Mouse (Mus musculus) MEL (cell line): Measurements from ENCODE around the gene Aspscr1. TPM values are rescaled to one million over a fixed set of nuclear protein-coding genes. Genes with fewer than 3 reads are reported as not detected.

Experiments used
- DNase-seq: peaks from one replicate; pipeline ENCODE4 v3.0.0; 2011; ENCODE audit warnings: low read depth, low spot score
- H3K27ac ChIP-seq: 2 replicates; pipeline ENCODE4 v1.5.1; 2012; ENCODE audit warnings: low read depth, mild to moderate bottlenecking, control low read depth, low read length, moderate library complexity; ENCODE audit not compliant: control insufficient read depth
- H3K27me3 ChIP-seq, 2 experiments: fragments of 150-350 bp in 1 of 2; sonication (generic) in 1 of 2; 2 replicates each; pipeline ENCODE4 v1.6.1; 2012; ENCODE audit warnings: low read length in 2 of 2, mild to moderate bottlenecking in 2 of 2, improper control_type of control experiment in 1 of 2, moderate library complexity in 1 of 2; ENCODE audit not compliant: insufficient read depth in 2 of 2, control insufficient read depth in 1 of 2
- H3K36me3 ChIP-seq, 2 experiments: 2 replicates each; pipeline ENCODE4 v1.6.1; 2012 to 2014; ENCODE audit warnings: low read length in 2 of 2, improper control_type of control experiment in 1 of 2, inconsistent platforms in 1 of 2, mild to moderate bottlenecking in 1 of 2; ENCODE audit not compliant: insufficient read depth in 2 of 2, control insufficient read depth in 1 of 2
- H3K4me1 ChIP-seq, 2 experiments: fragments of 150-350 bp in 1 of 2; sonication (generic) in 1 of 2; 2 replicates each; pipeline ENCODE4 v1.6.1; 2012; ENCODE audit warnings: low read length in 2 of 2, improper control_type of control experiment in 1 of 2, mild to moderate bottlenecking in 1 of 2; ENCODE audit not compliant: insufficient read depth in 2 of 2, control insufficient read depth in 1 of 2
- H3K4me3 ChIP-seq, 2 experiments: fragments of 150-350 bp in 1 of 2; sonication (generic) in 1 of 2; 2 replicates each; pipeline ENCODE4 v1.5.1; 2012; ENCODE audit warnings: low read depth in 2 of 2, low read length in 2 of 2, mild to moderate bottlenecking in 2 of 2, moderate library complexity in 2 of 2, control low read depth in 1 of 2, improper control_type of control experiment in 1 of 2; ENCODE audit not compliant: control insufficient read depth in 1 of 2, insufficient read depth in 1 of 2
- H3K79me2 ChIP-seq: 2 replicates; pipeline ENCODE4 v1.6.1; 2012; ENCODE audit warnings: mild to moderate bottlenecking, low read length, moderate library complexity; ENCODE audit not compliant: control insufficient read depth, poor library complexity, insufficient read depth
- H3K9ac ChIP-seq: 2 replicates; pipeline ENCODE4 v1.6.1; 2012; ENCODE audit warnings: low read depth, mild to moderate bottlenecking, control low read depth, low read length, moderate library complexity; ENCODE audit not compliant: control insufficient read depth, poor library complexity, severe bottlenecking
- H3K9me3 ChIP-seq: fragments of 150-350 bp; sonication (generic); replicated peaks from 2 replicates; pipeline ENCODE4 v1.6.1; 2012; ENCODE audit warnings: mild to moderate bottlenecking, low read length, improper control_type of control experiment, moderate library complexity; ENCODE audit not compliant: insufficient read depth
- BHLHE40 ChIP-seq: IDR thresholded peaks from 2 replicates; pipeline ENCODE4 v1.6.1; 2012; ENCODE audit warnings: low read depth, mild to moderate bottlenecking, inconsistent platforms, low read length, improper control_type of control experiment, borderline replicate concordance
- CTCF ChIP-seq, 3 experiments: IDR thresholded peaks in 2 of 3; conservative IDR thresholded peaks in 1 of 3; 2 replicates each; pipeline ENCODE4 v1.5.1; 2011 to 2012; ENCODE audit warnings: low read length in 3 of 3, low read depth in 2 of 3, mild to moderate bottlenecking in 2 of 3, improper control_type of control experiment in 1 of 3, inconsistent platforms in 1 of 3, mixed read lengths in 1 of 3, moderate library complexity in 1 of 3; ENCODE audit not compliant: control insufficient read depth in 1 of 3, insufficient read depth in 1 of 3, poor library complexity in 1 of 3, severe bottlenecking in 1 of 3
- GATA1 ChIP-seq: IDR thresholded peaks from 2 replicates; pipeline ENCODE4 v1.6.1; 2011; ENCODE audit warnings: low read depth, low read length, improper control_type of control experiment
- JUND ChIP-seq: IDR thresholded peaks from 2 replicates; pipeline ENCODE4 v1.6.1; 2011; ENCODE audit warnings: low read depth, mild to moderate bottlenecking, improper control_type of control experiment, low read length
- MAFK ChIP-seq: IDR thresholded peaks from 2 replicates; pipeline ENCODE4 v1.6.1; 2011; ENCODE audit warnings: low read depth, mild to moderate bottlenecking, low read length, improper control_type of control experiment, borderline replicate concordance
- MEF2A ChIP-seq: IDR thresholded peaks from 2 replicates; pipeline ENCODE4 v1.6.1; 2014; ENCODE audit warnings: low read depth, mild to moderate bottlenecking, inconsistent platforms, low read length, improper control_type of control experiment; ENCODE audit not compliant: poor library complexity, insufficient replicate concordance, severe bottlenecking; ENCODE audit errors: extremely low read depth
- MXI1 ChIP-seq: IDR thresholded peaks from 2 replicates; pipeline ENCODE4 v1.6.1; 2011; ENCODE audit warnings: mild to moderate bottlenecking, low read depth, low read length, improper control_type of control experiment
- MYB ChIP-seq: IDR thresholded peaks from 2 replicates; pipeline ENCODE4 v1.6.1; 2011; ENCODE audit warnings: mild to moderate bottlenecking, low read depth, low read length, improper control_type of control experiment
- MYC ChIP-seq: IDR thresholded peaks from 2 replicates; pipeline ENCODE4 v1.6.1; 2011; ENCODE audit warnings: low read depth, mild to moderate bottlenecking, low read length, improper control_type of control experiment, moderate library complexity
- NELFE ChIP-seq: IDR thresholded peaks from 2 replicates; pipeline ENCODE4 v1.6.1; 2011; ENCODE audit warnings: low read depth, low read length, improper control_type of control experiment
- POLR2A ChIP-seq, 2 experiments: IDR thresholded peaks; 2 replicates each; pipeline ENCODE4 v1.6.1; 2011 to 2012; ENCODE audit warnings: low read length in 2 of 2, mild to moderate bottlenecking in 2 of 2, control low read depth in 1 of 2, improper control_type of control experiment in 1 of 2, low read depth in 1 of 2, moderate library complexity in 1 of 2; ENCODE audit not compliant: control insufficient read depth in 1 of 2, insufficient read depth in 1 of 2, poor library complexity in 1 of 2
- POLR2AphosphoS5 ChIP-seq: IDR thresholded peaks from 2 replicates; pipeline ENCODE4 v1.6.1; 2012; ENCODE audit warnings: low read depth, borderline replicate concordance, mild to moderate bottlenecking, inconsistent platforms, low read length, moderate library complexity, mixed read lengths
- RAD21 ChIP-seq: IDR thresholded peaks from 2 replicates; pipeline ENCODE4 v1.6.1; 2011; ENCODE audit warnings: mild to moderate bottlenecking, low read depth, low read length, improper control_type of control experiment
- RCOR1 ChIP-seq: IDR thresholded peaks from 2 replicates; pipeline ENCODE4 v1.6.1; 2012; ENCODE audit warnings: low read depth, mild to moderate bottlenecking, inconsistent platforms, low read length, improper control_type of control experiment
- TAL1 ChIP-seq: IDR thresholded peaks from 2 replicates; pipeline ENCODE4 v1.6.1; 2012; ENCODE audit warnings: mild to moderate bottlenecking, inconsistent platforms, low read length, moderate library complexity, mixed read lengths
- TBP ChIP-seq: IDR thresholded peaks from 2 replicates; pipeline ENCODE4 v1.8.0; 2011; ENCODE audit warnings: low read depth, low read length, improper control_type of control experiment
- ZMIZ1 ChIP-seq: IDR thresholded peaks from 2 replicates; pipeline ENCODE4 v1.6.1; 2012; ENCODE audit warnings: low read depth, mild to moderate bottlenecking, inconsistent platforms, low read length, improper control_type of control experiment, moderate library complexity
- polyA plus RNA-seq, 2 experiments: library from polyadenylated mRNA; stranded (reverse) in 1 of 2; unstranded in 1 of 2; fragments of >175 nt in 1 of 2; fragments of >200 nt in 1 of 2; gene quantifications; 2 replicates each; pipeline versions ENCODE4 v1.2.1 to v1.2.4; 2012; ENCODE audit warnings: low replicate concordance in 2 of 2, low read depth in 1 of 2; ENCODE audit not compliant: insufficient read length in 2 of 2, insufficient read depth in 1 of 2, missing spikeins in 1 of 2
- total RNA-seq: library from RNA; depleted of rRNA; stranded (reverse); fragments of 300-350 nt; gene quantifications from 2 replicates; pipeline ENCODE4 v1.2.3, GENCODE M21; 2012; rRNA removed

The Aspscr1 gene
- total and polyA plus RNA-seq, 3 experiments: 36.2 to 72.5 TPM; not detected in 1

- H3K9ac ChIP-seq: no peak overlapping the region
- DNase-seq: no peak
- TF ChIP-seq POLR2AphosphoS5: no peak
- TF ChIP-seq MEF2A: no peak
- TF ChIP-seq MYB: no peak
- TF ChIP-seq RCOR1: no peak
- no peak for TF ChIP-seq MXI1
- no peak for TF ChIP-seq CTCF (IDR thresholded peaks at IDR 0.05 in 2 of 3, conservative IDR thresholded peaks at IDR 0.05 in 1 of 3; ENCODE audit: control insufficient read depth in 1 of 3, insufficient read depth in 1 of 3, low read depth in 2 of 3, low read length in 3 of 3, poor library complexity in 1 of 3, severe bottlenecking in 1 of 3)
- TF ChIP-seq TBP: no peak
- no peak for TF ChIP-seq MAFK
- TF ChIP-seq JUND: no peak
- no peak for TF ChIP-seq MYC
- TF ChIP-seq POLR2A (IDR thresholded peaks at IDR 0.05; ENCODE audit: control insufficient read depth in 1 of 2, insufficient read depth in 1 of 2, low read depth in 1 of 2, low read length in 2 of 2, poor library complexity in 1 of 2): no peak
- no peak for TF ChIP-seq TAL1
- no peak for TF ChIP-seq BHLHE40
- TF ChIP-seq RAD21: no peak
- TF ChIP-seq GATA1: no peak
- no peak for TF ChIP-seq ZMIZ1
- TF ChIP-seq NELFE: no peak
- H3K4me1 ChIP-seq: no peaks in the 10 kb centered on the region; a peak in 2 of 4 replicates
- 0 out of 4 replicates have a peak, but pooled peaks cover 0 to 4% of the 10 kb centered on the region in 2 experiments for H3K27me3 ChIP-seq
- no peak overlapping the region for H3K27ac ChIP-seq
- no peaks in the 10 kb centered on the region for H3K79me2 ChIP-seq
- no peak overlapping the region for H3K4me3 ChIP-seq
- H3K36me3 ChIP-seq: no peaks in the 10 kb centered on the region
- no peaks in the 10 kb centered on the region for H3K9me3 ChIP-seq
Measured at GRCm38 (mm10) chr11:120751606-120752005, 78.8 kb downstream of the Aspscr1 start.

Other genes starting within 250 kb of the Aspscr1 start
Only the 30 nearest of the 32 such genes appear.
- 0.35 and 0.46 TPM in 2 replicates for gene Pde6g, start 219.5 kb upstream of the Aspscr1 start, total RNA-seq
- gene Pde6g, start 219.5 kb upstream of the Aspscr1 start, polyA plus RNA-seq: under 1 TPM in 1 of 2 experiments, not detected in 1; 0.84 TPM
- 15.9 and 17.6 TPM in 2 replicates for gene Oxld1, start 214.9 kb upstream of the Aspscr1 start, total RNA-seq
- 10 to 100 TPM in 1 of 2 experiments, not detected in 1; 17.5 TPM for gene Oxld1, start 214.9 kb upstream of the Aspscr1 start, polyA plus RNA-seq
- gene Ccdc137, start 214.9 kb upstream of the Aspscr1 start, total RNA-seq: 66.1 and 104 TPM in 2 replicates
- 100 to 1,000 TPM in 1 of 2 experiments, not detected in 1; 116 TPM for gene Ccdc137, start 214.9 kb upstream of the Aspscr1 start, polyA plus RNA-seq
- 19.8 and 20.8 TPM in 2 replicates for gene Arl16, start 205.4 kb upstream of the Aspscr1 start, total RNA-seq
- 10 to 100 TPM in 1 of 2 experiments, not detected in 1; 20.0 TPM for gene Arl16, start 205.4 kb upstream of the Aspscr1 start, polyA plus RNA-seq
- gene Mrpl12, start 188.4 kb upstream of the Aspscr1 start, total RNA-seq: 401 and 457 TPM in 2 replicates
- 100 to 1,000 TPM; 374 to 461 TPM for gene Mrpl12, start 188.4 kb upstream of the Aspscr1 start, polyA plus RNA-seq
- gene Slc25a10, start 181.1 kb upstream of the Aspscr1 start, total RNA-seq: 40.4 and 52.0 TPM in 2 replicates
- 10 to 100 TPM in 1 of 2 experiments, not detected in 1; 53.6 TPM for gene Slc25a10, start 181.1 kb upstream of the Aspscr1 start, polyA plus RNA-seq
- gene Gcgr, start 142.3 kb upstream of the Aspscr1 start, total RNA-seq: not detected in 2 replicates
- gene Gcgr, start 142.3 kb upstream of the Aspscr1 start, polyA plus RNA-seq: not detected
- gene Mcrip1, start 123.2 kb upstream of the Aspscr1 start, total RNA-seq: 27.2 and 36.6 TPM in 2 replicates
- 10 to 100 TPM in 1 of 2 experiments, not detected in 1; 83.5 TPM for gene Mcrip1, start 123.2 kb upstream of the Aspscr1 start, polyA plus RNA-seq
- gene Ppp1r27, start 121.8 kb upstream of the Aspscr1 start, total RNA-seq: not detected in 2 replicates
- not detected for gene Ppp1r27, start 121.8 kb upstream of the Aspscr1 start, polyA plus RNA-seq
- 625 and 639 TPM in 2 replicates for gene P4hb, start 99.7 kb upstream of the Aspscr1 start, total RNA-seq
- gene P4hb, start 99.7 kb upstream of the Aspscr1 start, polyA plus RNA-seq: 1,000 to 10,000 TPM in 1 of 2 experiments, 100 to 1,000 TPM in 1; 563 to 1,152 TPM
- gene Arhgdia, start 91.3 kb upstream of the Aspscr1 start, total RNA-seq: 364 and 367 TPM in 2 replicates
- gene Arhgdia, start 91.3 kb upstream of the Aspscr1 start, polyA plus RNA-seq: 100 to 1,000 TPM; 601 to 821 TPM
- 1,072 and 1,078 TPM in 2 replicates for gene Alyref, start 74.6 kb upstream of the Aspscr1 start, total RNA-seq
- gene Alyref, start 74.6 kb upstream of the Aspscr1 start, polyA plus RNA-seq: 100 to 1,000 TPM in 1 of 2 experiments, not detected in 1; 600 TPM
- 97.3 and 130 TPM in 2 replicates for gene Anapc11, start 74.6 kb upstream of the Aspscr1 start, total RNA-seq
- 100 to 1,000 TPM in 1 of 2 experiments, not detected in 1; 120 TPM for gene Anapc11, start 74.6 kb upstream of the Aspscr1 start, polyA plus RNA-seq
- gene Npb, start 64.5 kb upstream of the Aspscr1 start, total RNA-seq: 0.27 and 0.62 TPM in 2 replicates
- gene Npb, start 64.5 kb upstream of the Aspscr1 start, polyA plus RNA-seq: 1 to 10 TPM in 1 of 2 experiments, not detected in 1; 1.7 TPM
- gene Pcyt2, start 55.0 kb upstream of the Aspscr1 start, total RNA-seq: 71.8 and 86.7 TPM in 2 replicates
- 10 to 100 TPM in 1 of 2 experiments, not detected in 1; 87.3 TPM for gene Pcyt2, start 55.0 kb upstream of the Aspscr1 start, polyA plus RNA-seq
- 61.6 and 78.2 TPM in 2 replicates for gene Sirt7, start 47.7 kb upstream of the Aspscr1 start, total RNA-seq
- 10 to 100 TPM in 1 of 2 experiments, not detected in 1; 72.3 TPM for gene Sirt7, start 47.7 kb upstream of the Aspscr1 start, polyA plus RNA-seq
- gene Mafg, start 39.4 kb upstream of the Aspscr1 start, total RNA-seq: 26.5 and 29.7 TPM in 2 replicates
- gene Mafg, start 39.4 kb upstream of the Aspscr1 start, polyA plus RNA-seq: 100 to 1,000 TPM in 1 of 2 experiments, 10 to 100 TPM in 1; 54.0 to 113 TPM
- gene Pycr1, start 29.2 kb upstream of the Aspscr1 start, total RNA-seq: 2.6 and 7.1 TPM in 2 replicates
- gene Pycr1, start 29.2 kb upstream of the Aspscr1 start, polyA plus RNA-seq: 10 to 100 TPM in 1 of 2 experiments, not detected in 1; 15.3 TPM
- gene Myadml2, start 24.8 kb upstream of the Aspscr1 start, total RNA-seq: not detected in 2 replicates
- gene Myadml2, start 24.8 kb upstream of the Aspscr1 start, polyA plus RNA-seq: not detected
- not detected in 2 replicates for gene Notum, start 11.8 kb upstream of the Aspscr1 start, total RNA-seq
- gene Notum, start 11.8 kb upstream of the Aspscr1 start, polyA plus RNA-seq: not detected
- 140 and 141 TPM in 2 replicates for gene Cenpx, start 40.8 kb downstream of the Aspscr1 start, total RNA-seq
- gene Cenpx, start 40.8 kb downstream of the Aspscr1 start, polyA plus RNA-seq: 100 to 1,000 TPM in 1 of 2 experiments, not detected in 1; 206 TPM
- 26.5 and 45.1 TPM in 2 replicates for gene Lrrc45, start 41.0 kb downstream of the Aspscr1 start, total RNA-seq
- 10 to 100 TPM in 1 of 2 experiments, not detected in 1; 31.0 TPM for gene Lrrc45, start 41.0 kb downstream of the Aspscr1 start, polyA plus RNA-seq
- 7.8 and 12.0 TPM in 2 replicates for gene Rac3, start 48.5 kb downstream of the Aspscr1 start, total RNA-seq
- gene Rac3, start 48.5 kb downstream of the Aspscr1 start, polyA plus RNA-seq: 10 to 100 TPM in 1 of 2 experiments, not detected in 1; 13.1 TPM
- gene Dcxr, start 54.3 kb downstream of the Aspscr1 start, total RNA-seq: 12.0 and 14.1 TPM in 2 replicates
- gene Dcxr, start 54.3 kb downstream of the Aspscr1 start, polyA plus RNA-seq: 10 to 100 TPM in 1 of 2 experiments, not detected in 1; 12.2 TPM
- gene Cbr2, start 59.1 kb downstream of the Aspscr1 start, total RNA-seq: not detected in 2 replicates
- not detected for gene Cbr2, start 59.1 kb downstream of the Aspscr1 start, polyA plus RNA-seq
- 190 and 206 TPM in 2 replicates for gene Hmga1b, start 89.8 kb downstream of the Aspscr1 start, total RNA-seq
- 100 to 1,000 TPM in 1 of 2 experiments, not detected in 1; 633 TPM for gene Hmga1b, start 89.8 kb downstream of the Aspscr1 start, polyA plus RNA-seq
- gene Rfng, start 111.2 kb downstream of the Aspscr1 start, total RNA-seq: 10.9 and 12.7 TPM in 2 replicates
- gene Rfng, start 111.2 kb downstream of the Aspscr1 start, polyA plus RNA-seq: 10 to 100 TPM in 1 of 2 experiments, not detected in 1; 40.7 TPM
- gene Gps1, start 111.3 kb downstream of the Aspscr1 start, total RNA-seq: 206 and 266 TPM in 2 replicates
- gene Gps1, start 111.3 kb downstream of the Aspscr1 start, polyA plus RNA-seq: 100 to 1,000 TPM; 173 to 219 TPM
- 190 and 203 TPM in 2 replicates for gene Dus1l, start 123.4 kb downstream of the Aspscr1 start, total RNA-seq
- gene Dus1l, start 123.4 kb downstream of the Aspscr1 start, polyA plus RNA-seq: 100 to 1,000 TPM in 1 of 2 experiments, not detected in 1; 171 TPM
- 317 and 342 TPM in 2 replicates for gene Fasn, start 151.6 kb downstream of the Aspscr1 start, total RNA-seq
- 100 to 1,000 TPM; 256 to 313 TPM for gene Fasn, start 151.6 kb downstream of the Aspscr1 start, polyA plus RNA-seq